Mouse (Mus musculus): ENCODE measurements around the gene Cdkl3.

Gene Cdkl3

GRCm38 (mm10) chr11:52003772-52004528 lies at the start of gene Cdkl3:
Gene Cdkl3, plus strand, starts transcription at chr11:52004221.
- peak; percentile 88 to 94 for DNase-seq

- DNase-seq, result no peak
These were observed 47.9 kb upstream of the Cdkl3 start for GRCm38 (mm10) chr11:51956112-51956511.

GRCm38 (mm10) chr11:51957760-51958159 lies 46.3 kb upstream of the Cdkl3 start:
- no peak for DNase-seq

GRCm38 (mm10) chr11:51959511-51959910 lies 44.5 kb upstream of the Cdkl3 start:
- no peak for DNase-seq

GRCm38 (mm10) chr11:51960061-51960460 lies 44.0 kb upstream of the Cdkl3 start:
- no peak for DNase-seq

- DNase-seq, result peak; percentile 57 to 61
These were observed 43.0 kb upstream of the Cdkl3 start for GRCm38 (mm10) chr11:51960967-51961471.

- DNase-seq, result peak; percentile 68 to 81
These were observed 42.3 kb upstream of the Cdkl3 start for GRCm38 (mm10) chr11:51961761-51962160.

- no peak for DNase-seq
These were observed 41.7 kb upstream of the Cdkl3 start for GRCm38 (mm10) chr11:51962277-51962676.

- peak in 1 of 2 experiments; percentile 17 for DNase-seq
These were observed 37.4 kb upstream of the Cdkl3 start for GRCm38 (mm10) chr11:51966651-51967050.

- DNase-seq, result peak; percentile 98 to 99
These were observed 36.3 kb upstream of the Cdkl3 start, which contains the start of gene Cdkn2aipnl for GRCm38 (mm10) chr11:51967443-51968401. Gene Cdkn2aipnl, plus strand, starts transcription at chr11:51967661.

- peak in 1 of 2 experiments; percentile 53 for DNase-seq
These were observed 35.1 kb upstream of the Cdkl3 start for GRCm38 (mm10) chr11:51968896-51969295.

- no peak for DNase-seq
These were observed 34.5 kb upstream of the Cdkl3 start for GRCm38 (mm10) chr11:51969511-51969910.

- no peak for DNase-seq
These were observed 32.4 kb upstream of the Cdkl3 start for GRCm38 (mm10) chr11:51971644-51972043.

GRCm38 (mm10) chr11:51999611-52000289 lies 4.3 kb upstream of the Cdkl3 start:
- DNase-seq, result no peak

GRCm38 (mm10) chr11:52000290-52000962 lies 3.6 kb upstream of the Cdkl3 start, which contains the start of gene Ube2b:
Gene Ube2b, minus strand, starts transcription at chr11:52000762.
- DNase-seq, result peak; percentile 89 to 95

GRCm38 (mm10) chr11:52001341-52001740 lies 2.7 kb upstream of the Cdkl3 start:
- DNase-seq, result peak in 1 of 2 experiments; percentile 19

GRCm38 (mm10) chr11:52001861-52002260 lies 2.2 kb upstream of the Cdkl3 start:
- DNase-seq, result no peak

- DNase-seq, result no peak
These were observed 1.0 kb upstream of the Cdkl3 start for GRCm38 (mm10) chr11:52002842-52003504.

GRCm38 (mm10) chr11:52003505-52003771 lies 583 bp upstream of the Cdkl3 start:
- no peak for DNase-seq

- no peak for DNase-seq
These were observed 1.6 kb downstream of the Cdkl3 start for GRCm38 (mm10) chr11:52005586-52005985.

- no peak for DNase-seq
These were observed 7.0 kb downstream of the Cdkl3 start for GRCm38 (mm10) chr11:52011011-52011410.

- DNase-seq, result no peak
These were observed 7.5 kb downstream of the Cdkl3 start for GRCm38 (mm10) chr11:52011541-52011940.
